Mouse (Mus musculus) E14TG2a.4 (cell line): ENCODE measurements around the gene Zdhhc18.

Source experiments
- CTCF ChIP-seq: conservative IDR thresholded peaks from 2 replicates; pipeline ENCODE4 v1.5.1; 2014; ENCODE audit warnings: low read length
- POU5F1 ChIP-seq: IDR thresholded peaks from 2 replicates; pipeline ENCODE4 v1.6.1; 2014; ENCODE audit warnings: low read length, borderline replicate concordance

DNA sequence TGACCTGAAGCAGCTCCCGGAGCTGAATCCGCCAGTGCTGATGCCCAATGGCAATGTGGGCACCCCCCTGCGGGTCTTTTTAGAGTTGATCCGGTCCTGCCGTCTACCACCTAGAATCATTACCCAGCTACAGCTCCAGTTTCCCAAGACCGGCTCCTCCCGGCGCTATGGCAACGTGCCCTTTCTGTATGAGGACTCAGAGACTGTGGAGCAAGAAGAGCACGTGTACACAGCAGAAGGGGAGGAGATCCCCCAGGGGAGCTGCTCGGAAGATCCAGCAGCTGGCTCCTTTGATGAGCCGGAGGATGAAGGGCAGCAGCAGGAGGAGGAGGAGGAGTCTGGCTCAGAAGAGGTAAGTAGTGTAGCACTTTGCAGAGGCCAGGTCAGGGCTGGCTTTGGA, 72.0 kb downstream of the Zdhhc18 start:
- TF ChIP-seq CTCF (no peak), POU5F1 (no peak)
